In genomic region chr7:126248641-126249141, GRCm38 (mm10) we compare ENCODE assay signal across 10 mouse cellular contexts. TPM values are rescaled to one million over a fixed set of nuclear protein-coding genes. Genes with fewer than 3 reads are reported as not detected.
A peak's percentile ranks its signal among the peaks of the same experiment; 100 is the strongest.
DNase-seq lines count a peak whose midpoint lies in the region; ATAC-seq lines count a peak whose summit lies in the region.
"Had no signal": no experiment of that assay in that cellular context is flagged by ENCODE, and none has a peak within 500 bp of the region (broad histone marks: within the 10 kb centered on the region; RNA-seq: fewer than 3 reads in every experiment).

No protein-coding gene starts in this region.

- H3K36me3 ChIP-seq in midbrain, embryonic 12.5 days, result no peaks in the 10 kb centered on the region
- no peaks in the 10 kb centered on the region for H3K36me3 ChIP-seq in midbrain, embryonic 10.5 days
- no peaks in the 10 kb centered on the region for H3K36me3 ChIP-seq in hindbrain, embryonic 14.5 days (replicated peaks; ENCODE audit: control insufficient read depth, insufficient read depth)
- H3K36me3 ChIP-seq in stomach, embryonic 16.5 days (ENCODE audit: control insufficient read depth, insufficient read depth, low read length), result no peaks in the 10 kb centered on the region
- H3K36me3 ChIP-seq: liver, embryonic 13.5 days had no signal

- ATAC-seq in midbrain, embryonic 12.5 days (ENCODE audit: low FRiP score, low read depth), result no peak
- ATAC-seq in hindbrain, embryonic 14.5 days (ENCODE audit: low FRiP score), result no peak
- no peak for ATAC-seq in stomach, embryonic 16.5 days (ENCODE audit: insufficient read depth, low FRiP score)

- H3K27ac ChIP-seq in midbrain, embryonic 12.5 days (replicated peaks), result no peak overlapping the region
- no peak overlapping the region for H3K27ac ChIP-seq in midbrain, embryonic 10.5 days (replicated peaks)
- H3K27ac ChIP-seq in hindbrain, embryonic 14.5 days, result no peak overlapping the region
- H3K27ac ChIP-seq in stomach, embryonic 16.5 days (ENCODE audit: low read length), result no peak overlapping the region
- H3K27ac ChIP-seq: kidney, postnatal 0 days; liver, embryonic 13.5 days had no signal

- H3K4me1 ChIP-seq in midbrain, embryonic 12.5 days, result peaks cover 11% of the 10 kb centered on the region
- H3K4me1 ChIP-seq in midbrain, embryonic 10.5 days, result peaks cover 17% of the 10 kb centered on the region
- peaks cover 6% of the 10 kb centered on the region for H3K4me1 ChIP-seq in hindbrain, embryonic 14.5 days (replicated peaks; ENCODE audit: control insufficient read depth, insufficient read depth, low read length)
- no peaks in the 10 kb centered on the region; the same call in 1 of the 2 replicates for H3K4me1 ChIP-seq in stomach, embryonic 16.5 days (ENCODE audit: control insufficient read depth, insufficient read depth, low read length)
- H3K4me1 ChIP-seq: liver, embryonic 13.5 days had no signal

- peaks cover 27% of the 10 kb centered on the region for H3K27me3 ChIP-seq in midbrain, embryonic 12.5 days
- peaks cover 18% of the 10 kb centered on the region for H3K27me3 ChIP-seq in midbrain, embryonic 10.5 days (ENCODE audit: low read depth, poor library complexity, severe bottlenecking)
- H3K27me3 ChIP-seq in hindbrain, embryonic 14.5 days (ENCODE audit: control insufficient read depth, insufficient read depth, low read length), result no peaks in the 10 kb centered on the region
- H3K27me3 ChIP-seq in stomach, embryonic 16.5 days (ENCODE audit: control insufficient read depth, insufficient read depth, low read length), result no peaks in the 10 kb centered on the region

- WGBS in midbrain, embryonic 12.5 days, result 47% methylated on average over 17 of the region's 17 CpGs
- 47% methylated on average over 17 of the region's 17 CpGs for WGBS in midbrain, embryonic 10.5 days
- WGBS in hindbrain, embryonic 14.5 days, result 54% methylated on average over 17 of the region's 17 CpGs
- 45% methylated on average over 17 of the region's 17 CpGs for WGBS in stomach, embryonic 16.5 days

- no peak overlapping the region for H3K4me2 ChIP-seq in midbrain, embryonic 12.5 days (replicated peaks)
- H3K4me2 ChIP-seq in hindbrain, embryonic 14.5 days (replicated peaks), result peak overlapping the region; percentile 23; the same call in 1 of the 2 replicates
- 0 out of 2 replicates have a peak overlapping the region, but pooled peaks have one; percentile 30 for H3K4me2 ChIP-seq in stomach, embryonic 16.5 days (ENCODE audit: low read depth, low read length)
- H3K4me2 ChIP-seq: liver, embryonic 13.5 days had no signal

- peak; percentile 50 for DNase-seq in cerebellum, adult 8-10 months
- no peak for DNase-seq in cerebellum, adult 11-12 months
- no peak for DNase-seq in midbrain, embryonic 10.5 days (ENCODE audit: low spot score)
- no peak for DNase-seq in hindbrain, embryonic 14.5 days (ENCODE audit: low spot score)
- no peak for DNase-seq in adrenal gland, postnatal 10 days
- no peak for DNase-seq in layer of hippocampus, postnatal 14 days (ENCODE audit: low spot score in 2 of 2)
- DNase-seq: liver, embryonic 13.5 days had no signal

- H3K9ac ChIP-seq in midbrain, embryonic 12.5 days (replicated peaks), result 0 out of 2 replicates have a peak overlapping the region, but pooled peaks have one; percentile 1
- H3K9ac ChIP-seq in hindbrain, embryonic 14.5 days, result no peak overlapping the region
- peak overlapping the region; percentile 16; the same call in 1 of the 2 replicates for H3K9ac ChIP-seq in stomach, embryonic 16.5 days (ENCODE audit: low read length)
- H3K9ac ChIP-seq: liver, embryonic 13.5 days had no signal

- H3K9me3 ChIP-seq in midbrain, embryonic 12.5 days, result no peaks in the 10 kb centered on the region
- no peaks in the 10 kb centered on the region for H3K9me3 ChIP-seq in midbrain, embryonic 10.5 days (replicated peaks)
- H3K9me3 ChIP-seq in hindbrain, embryonic 14.5 days (ENCODE audit: control insufficient read depth, low read length), result no peaks in the 10 kb centered on the region
- no peaks in the 10 kb centered on the region for H3K9me3 ChIP-seq in stomach, embryonic 16.5 days (replicated peaks; ENCODE audit: control insufficient read depth, low read length)
- H3K9me3 ChIP-seq: liver, embryonic 13.5 days had no signal

- no peak overlapping the region for H3K4me3 ChIP-seq in midbrain, embryonic 12.5 days
- no peak overlapping the region for H3K4me3 ChIP-seq in midbrain, embryonic 10.5 days
- H3K4me3 ChIP-seq in hindbrain, embryonic 14.5 days (replicated peaks; ENCODE audit: low read length), result no peak overlapping the region
- H3K4me3 ChIP-seq in stomach, embryonic 16.5 days (replicated peaks; ENCODE audit: low read length), result 0 out of 2 replicates have a peak overlapping the region, but pooled peaks have one; percentile 6
- H3K4me3 ChIP-seq: liver, embryonic 13.5 days had no signal

RNA-seq across cellular contexts. Expression of gene Sbk1, which starts 23.7 kb away (rescaled TPM):
- polyA plus RNA-seq in midbrain, embryonic 12.5 days (2016; fragmentation: Nextera tagmentation; extraction: Ambion mirVana), result 276 and 311 TPM in 2 replicates
- 91.5 and 129 TPM in 2 replicates for polyA plus RNA-seq in midbrain, embryonic 10.5 days (2016; fragmentation: Nextera tagmentation; extraction: Ambion mirVana)
- polyA plus RNA-seq in hindbrain, embryonic 14.5 days (2014; fragmentation: Nextera tagmentation; extraction: Ambion mirVana), result 290 and 319 TPM in 2 replicates
- 8.1 and 9.7 TPM in 2 replicates for polyA plus RNA-seq in stomach, embryonic 16.5 days (2015; fragmentation: Nextera tagmentation; extraction: Ambion mirVana)
- total RNA-seq in adrenal gland, postnatal 10 days (2021), result 10 to 100 TPM; 40.7 to 52.5 TPM
- total RNA-seq in layer of hippocampus, postnatal 14 days (2021), result 100 to 1,000 TPM; 137 to 140 TPM

RNA-seq across cellular contexts. Expression of gene Xpo6, which starts 48.4 kb away (rescaled TPM):
- 68.3 and 76.6 TPM in 2 replicates for polyA plus RNA-seq in midbrain, embryonic 12.5 days (2016; fragmentation: Nextera tagmentation; extraction: Ambion mirVana)
- 61.3 and 65.7 TPM in 2 replicates for polyA plus RNA-seq in midbrain, embryonic 10.5 days (2016; fragmentation: Nextera tagmentation; extraction: Ambion mirVana)
- polyA plus RNA-seq in hindbrain, embryonic 14.5 days (2014; fragmentation: Nextera tagmentation; extraction: Ambion mirVana), result 63.9 and 69.3 TPM in 2 replicates
- polyA plus RNA-seq in stomach, embryonic 16.5 days (2015; fragmentation: Nextera tagmentation; extraction: Ambion mirVana), result 35.4 and 36.9 TPM in 2 replicates
- total RNA-seq in adrenal gland, postnatal 10 days (2021), result 10 to 100 TPM; 68.7 to 91.2 TPM
- 100 to 1,000 TPM in 1 of 2 experiments, 10 to 100 TPM in 1; 94.8 to 102 TPM for total RNA-seq in layer of hippocampus, postnatal 14 days (2021)
